Mouse (Mus musculus): ENCODE results near the gene Sgip1. TPM values are rescaled to one million over a fixed set of nuclear protein-coding genes. Genes with fewer than 3 reads are reported as not detected.

The Sgip1 gene
- total and polyA plus RNA-seq, 2 experiments from 2014 or later, result 0.97 TPM; not detected in 1

GRCm38 (mm10) chr4:102753334-102754090, 12.4 kb downstream of the Sgip1 start:
- no peak overlapping the region for H3K9ac ChIP-seq (replicated peaks; ENCODE audit: low read depth, low read length)
- H3K4me3 ChIP-seq (ENCODE audit: low read depth, low read length), result no peak overlapping the region
- no peak overlapping the region for H3K27ac ChIP-seq (ENCODE audit: low read depth)
- H3K4me1 ChIP-seq (ENCODE audit: control insufficient read depth, insufficient read depth), result no peaks in the 10 kb centered on the region
- H3K9me3 ChIP-seq (replicated peaks; ENCODE audit: control insufficient read depth, low read length), result no peaks in the 10 kb centered on the region
- ATAC-seq (ENCODE audit: insufficient read depth, low read depth) (no peak), DNase-seq (ENCODE audit: low spot score) (no peak)
- WGBS, result 70% methylated on average over 3 of the region's 3 CpGs
- no peaks in the 10 kb centered on the region for H3K36me3 ChIP-seq (replicated peaks; ENCODE audit: control insufficient read depth, insufficient read depth, low read length)
- no peak overlapping the region for H3K4me2 ChIP-seq (ENCODE audit: low read depth, low read length)
- no peaks in the 10 kb centered on the region for H3K27me3 ChIP-seq (ENCODE audit: control insufficient read depth, insufficient read depth, low read length)
- no peak for TF ChIP-seq CTCF (IDR thresholded peaks at IDR 0.05; ENCODE audit: low read depth)

- Histone ChIP-seq H3K4me2 (ENCODE audit: low read depth, low read length) (peak overlapping the region; percentile 89), H3K36me3 (replicated peaks; ENCODE audit: control insufficient read depth, insufficient read depth, low read length) (no peaks in the 10 kb centered on the region), H3K4me3 (ENCODE audit: low read depth, low read length) (peak overlapping the region; percentile 55), H3K27me3 (ENCODE audit: control insufficient read depth, insufficient read depth, low read length) (no peaks in the 10 kb centered on the region; the same call in 1 of the 2 replicates), H3K4me1 (ENCODE audit: control insufficient read depth, insufficient read depth) (no peaks in the 10 kb centered on the region), H3K9me3 (replicated peaks; ENCODE audit: control insufficient read depth, low read length) (no peaks in the 10 kb centered on the region), H3K9ac (replicated peaks; ENCODE audit: low read depth, low read length) (0 out of 2 replicates have a peak overlapping the region, but pooled peaks have one; percentile 19), H3K27ac (ENCODE audit: low read depth) (no peak overlapping the region)
- DNase-seq (ENCODE audit: low spot score), result peak; percentile 9
- ATAC-seq (ENCODE audit: insufficient read depth, low read depth), result no peak
- TF ChIP-seq CTCF (IDR thresholded peaks at IDR 0.05; ENCODE audit: low read depth) (no peak), EP300 (IDR thresholded peaks at IDR 0.05; ENCODE audit: low read depth) (no peak)
- WGBS, result 2% methylated on average over 41 of the region's 41 CpGs
Observed at GRCm38 (mm10) chr4:102759095-102759890, 18.2 kb downstream of the Sgip1 start.

- WGBS, result 4% methylated on average over 25 of the region's 25 CpGs
- H3K27me3 ChIP-seq (ENCODE audit: control insufficient read depth, insufficient read depth, low read length), result no peaks in the 10 kb centered on the region; the same call in 1 of the 2 replicates
- H3K27ac ChIP-seq (ENCODE audit: low read depth), result no peak overlapping the region
- ATAC-seq (ENCODE audit: insufficient read depth, low read depth) (peak; percentile 77), DNase-seq (ENCODE audit: low spot score) (peak; percentile 47)
- peak overlapping the region; percentile 89 for H3K4me2 ChIP-seq (ENCODE audit: low read depth, low read length)
- H3K9ac ChIP-seq (replicated peaks; ENCODE audit: low read depth, low read length), result no peak overlapping the region
- TF ChIP-seq CTCF (IDR thresholded peaks at IDR 0.05; ENCODE audit: low read depth) (no peak), EP300 (IDR thresholded peaks at IDR 0.05; ENCODE audit: low read depth) (no peak)
- no peaks in the 10 kb centered on the region for H3K9me3 ChIP-seq (replicated peaks; ENCODE audit: control insufficient read depth, low read length)
- H3K4me3 ChIP-seq (ENCODE audit: low read depth, low read length), result peak overlapping the region; percentile 55
- no peaks in the 10 kb centered on the region for H3K36me3 ChIP-seq (replicated peaks; ENCODE audit: control insufficient read depth, insufficient read depth, low read length)
- no peaks in the 10 kb centered on the region for H3K4me1 ChIP-seq (ENCODE audit: control insufficient read depth, insufficient read depth)
Observed at GRCm38 (mm10) chr4:102760042-102760821, 19.1 kb downstream of the Sgip1 start.

GRCm38 (mm10) chr4:102762075-102762474, 21.0 kb downstream of the Sgip1 start:
- Histone ChIP-seq H3K27ac (ENCODE audit: low read depth) (no peak overlapping the region), H3K4me1 (ENCODE audit: control insufficient read depth, insufficient read depth) (no peaks in the 10 kb centered on the region), H3K9ac (replicated peaks; ENCODE audit: low read depth, low read length) (no peak overlapping the region), H3K36me3 (replicated peaks; ENCODE audit: control insufficient read depth, insufficient read depth, low read length) (no peaks in the 10 kb centered on the region), H3K4me3 (ENCODE audit: low read depth, low read length) (no peak overlapping the region), H3K4me2 (ENCODE audit: low read depth, low read length) (no peak overlapping the region), H3K27me3 (ENCODE audit: control insufficient read depth, insufficient read depth, low read length) (no peaks in the 10 kb centered on the region; the same call in 1 of the 2 replicates), H3K9me3 (replicated peaks; ENCODE audit: control insufficient read depth, low read length) (no peaks in the 10 kb centered on the region)
- DNase-seq (ENCODE audit: low spot score) (no peak), ATAC-seq (ENCODE audit: insufficient read depth, low read depth) (no peak)
- TF ChIP-seq EP300 (IDR thresholded peaks at IDR 0.05; ENCODE audit: low read depth) (no peak), CTCF (IDR thresholded peaks at IDR 0.05; ENCODE audit: low read depth) (no peak)
- 57% methylated on average over 7 of the region's 7 CpGs for WGBS

GRCm38 (mm10) chr4:102769070-102769469, 28.0 kb downstream of the Sgip1 start:
- no peaks in the 10 kb centered on the region; the same call in 1 of the 2 replicates for H3K4me1 ChIP-seq (ENCODE audit: control insufficient read depth, insufficient read depth)
- H3K36me3 ChIP-seq (replicated peaks; ENCODE audit: control insufficient read depth, insufficient read depth, low read length), result no peaks in the 10 kb centered on the region
- H3K27me3 ChIP-seq (ENCODE audit: control insufficient read depth, insufficient read depth, low read length), result no peaks in the 10 kb centered on the region
- DNase-seq (ENCODE audit: low spot score) (no peak), ATAC-seq (ENCODE audit: insufficient read depth, low read depth) (no peak)
- no peak for TF ChIP-seq CTCF (IDR thresholded peaks at IDR 0.05; ENCODE audit: low read depth)
- TF ChIP-seq EP300 (IDR thresholded peaks at IDR 0.05; ENCODE audit: low read depth), result no peak
- H3K4me2 ChIP-seq (ENCODE audit: low read depth, low read length), result no peak overlapping the region
- no peak overlapping the region for H3K9ac ChIP-seq (replicated peaks; ENCODE audit: low read depth, low read length)
- no peaks in the 10 kb centered on the region for H3K9me3 ChIP-seq (replicated peaks; ENCODE audit: control insufficient read depth, low read length)
- WGBS, result 51% methylated on average over 1 of the region's 1 CpGs
- H3K4me3 ChIP-seq (ENCODE audit: low read depth, low read length), result no peak overlapping the region
- H3K27ac ChIP-seq (ENCODE audit: low read depth), result no peak overlapping the region

All from heart, postnatal 0 days (tissue).